Mouse (Mus musculus): ENCODE measurements around the gene Cd9. TPM values are rescaled to one million over a fixed set of nuclear protein-coding genes. Genes with fewer than 3 reads are reported as not detected.

The Cd9 gene
- total RNA-seq, 4 experiments from 2014 or later: 39.4 to 57.8 (median 46.4) TPM

DNA sequence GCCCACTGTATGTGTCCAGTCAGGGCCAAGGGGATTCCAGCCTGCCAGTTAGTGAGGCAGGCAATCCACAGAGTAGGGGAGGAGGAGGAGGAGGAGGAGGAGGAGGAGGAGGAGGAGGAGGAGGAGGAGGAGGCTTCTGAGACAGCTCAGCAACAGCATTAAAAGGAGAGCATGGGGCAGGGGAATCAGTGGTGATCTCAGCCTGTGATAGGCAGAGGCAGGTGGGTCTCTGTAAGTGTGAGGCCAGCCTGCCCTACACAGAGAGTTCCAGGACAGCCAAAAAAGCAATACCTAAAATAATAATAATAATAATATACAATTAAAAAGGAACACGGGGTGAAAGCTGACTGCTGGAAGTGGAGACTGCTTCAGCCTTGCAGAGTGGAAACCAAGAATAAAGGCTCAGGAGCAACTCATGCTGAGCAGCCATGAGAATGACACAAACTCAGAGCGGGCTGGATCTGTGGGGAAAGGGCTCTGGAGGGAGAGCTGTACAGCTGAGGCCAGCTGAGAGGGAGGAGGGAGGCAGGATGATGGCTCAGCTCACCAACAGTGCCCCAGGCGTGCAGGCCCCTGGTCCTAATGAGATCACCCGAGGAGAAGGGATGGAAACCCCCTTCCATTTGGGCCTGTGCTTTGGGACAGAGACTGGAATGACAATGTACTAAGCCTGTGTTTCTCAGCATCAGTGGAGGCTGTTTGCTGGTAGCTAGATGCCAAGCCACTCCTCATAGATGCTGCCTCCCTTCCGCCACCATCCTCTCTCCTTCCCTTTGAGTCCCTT lies 59.7 kb downstream of the Cd9 start:
- DNase-seq (ENCODE audit: low spot score): no peak

- DNase-seq (ENCODE audit: low spot score): no peak
Observed at GRCm38 (mm10) chr6:125433704-125434447, 60.7 kb downstream of the Cd9 start.

DNA sequence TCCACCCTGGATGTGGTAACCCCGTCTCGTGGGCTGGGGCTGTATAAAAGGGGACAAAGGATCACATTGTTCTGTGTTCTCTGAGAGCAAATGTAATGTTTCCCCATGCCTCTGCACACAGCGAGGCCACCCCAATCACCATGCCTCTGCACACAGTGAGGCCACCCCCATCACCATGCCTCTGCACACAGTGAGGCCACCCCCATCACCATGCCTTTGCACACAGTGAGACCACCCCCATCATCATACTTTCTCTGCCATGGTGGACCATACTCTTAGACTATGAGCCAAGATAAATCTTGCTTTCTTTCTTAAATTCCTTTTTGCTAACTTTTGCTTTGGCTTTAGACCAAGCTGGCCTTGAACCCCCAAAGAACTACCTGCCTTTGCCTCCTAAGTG lies 61.3 kb downstream of the Cd9 start:
- DNase-seq (ENCODE audit: low spot score): no peak

GRCm38 (mm10) chr6:125432522-125432921 lies 62.1 kb downstream of the Cd9 start:
- no peak for DNase-seq (ENCODE audit: low spot score)

GRCm38 (mm10) chr6:125430982-125431381 lies 63.6 kb downstream of the Cd9 start:
- no peak for DNase-seq (ENCODE audit: low spot score)

DNA sequence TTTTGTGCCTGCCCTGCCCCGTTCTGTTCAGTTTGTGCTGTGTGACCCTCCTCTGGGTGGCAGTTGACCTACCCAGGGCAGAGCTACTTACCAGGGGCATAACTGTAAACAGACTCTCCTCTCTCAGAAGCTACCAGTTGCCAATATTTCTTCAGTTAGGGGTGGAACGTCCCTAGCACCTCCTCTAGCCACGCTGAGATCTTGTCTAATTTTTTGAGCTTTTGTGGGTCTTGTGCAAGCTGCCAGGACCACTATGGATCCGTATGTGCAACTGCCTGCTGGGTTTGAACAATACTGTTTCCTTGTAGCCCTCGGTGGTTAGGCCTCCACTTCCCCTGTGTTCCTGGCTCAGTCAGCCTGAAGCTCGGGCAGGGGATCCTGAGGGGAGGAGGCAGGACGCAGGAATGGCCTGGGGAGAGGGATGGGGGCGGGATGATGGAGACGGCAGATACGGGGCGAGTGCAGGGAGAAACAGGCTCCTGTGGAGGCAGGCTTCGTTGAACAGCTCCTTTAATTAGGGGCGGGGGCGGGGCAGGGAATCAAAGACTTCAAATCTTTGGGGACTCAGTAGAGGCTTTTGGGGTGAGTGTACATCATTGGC lies 64.1 kb downstream of the Cd9 start:
- DNase-seq (ENCODE audit: low spot score): no peak

GRCm38 (mm10) chr6:125429741-125430140 lies 64.8 kb downstream of the Cd9 start:
- no peak for DNase-seq (ENCODE audit: low spot score)

- peak; percentile 83 for DNase-seq (ENCODE audit: low spot score)
Observed at GRCm38 (mm10) chr6:125426383-125427360, 67.9 kb downstream of the Cd9 start.

DNA sequence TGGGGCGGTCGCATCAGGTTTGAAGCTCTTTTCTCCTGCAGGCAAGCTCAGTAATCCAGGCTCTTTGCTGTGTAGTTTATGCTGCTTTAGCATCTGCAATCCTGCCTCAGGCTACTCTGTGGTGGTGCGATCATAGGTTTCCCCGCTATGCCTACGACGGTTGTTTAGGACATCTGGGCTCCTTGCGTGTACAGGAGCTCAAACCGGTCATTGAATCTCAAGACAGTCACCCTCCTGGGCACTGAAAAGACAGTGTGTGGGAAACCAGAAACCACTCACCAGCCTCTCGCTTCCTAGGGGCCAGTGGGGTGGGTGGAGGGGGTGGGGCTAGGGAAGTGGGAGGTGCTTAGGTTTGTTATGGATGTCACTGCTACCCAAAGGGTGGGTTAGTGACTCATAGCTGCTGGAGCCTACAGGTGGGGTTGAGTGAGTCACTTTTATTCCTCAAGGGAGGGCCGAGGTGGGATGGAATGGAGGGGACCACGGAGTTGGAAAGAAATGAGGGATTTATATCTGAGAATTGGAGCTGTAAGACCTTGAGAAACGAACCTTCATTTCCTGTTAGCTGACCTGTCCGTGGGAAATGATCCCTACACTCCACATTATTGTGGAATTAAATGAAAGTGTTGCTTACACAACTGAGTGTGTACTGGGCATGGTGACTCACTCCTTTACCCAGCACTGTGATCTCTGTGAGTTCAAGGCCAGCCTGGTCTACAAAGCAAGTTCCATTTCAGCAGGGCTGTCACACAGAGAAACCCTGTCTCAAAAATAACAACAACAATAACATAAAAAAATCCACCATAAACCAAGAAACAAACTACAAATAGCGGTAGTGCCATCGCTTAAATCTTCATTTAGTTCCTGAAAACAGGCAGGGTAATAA lies 69.1 kb downstream of the Cd9 start:
- no peak for DNase-seq (ENCODE audit: low spot score)

DNA sequence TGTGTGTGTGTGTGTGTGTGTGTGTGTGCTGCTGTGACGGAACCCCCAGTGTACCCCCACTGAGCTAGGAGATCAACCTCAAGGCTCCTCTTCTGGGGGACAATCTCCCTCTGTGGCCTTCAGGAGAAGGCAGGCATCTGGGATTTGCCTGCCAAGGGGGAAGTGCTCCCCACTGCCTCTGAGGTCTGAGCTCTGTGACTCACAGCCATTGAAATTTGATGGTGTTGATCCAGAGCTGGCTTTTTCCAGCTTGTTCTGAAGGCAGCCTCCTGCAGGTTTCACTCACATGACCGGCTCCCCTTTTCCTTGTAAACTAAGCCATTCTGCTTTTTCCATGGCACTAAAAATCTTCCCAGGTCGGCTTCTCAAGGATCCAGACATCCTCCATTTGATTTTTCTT lies 70.4 kb downstream of the Cd9 start:
- DNase-seq (ENCODE audit: low spot score): no peak

GRCm38 (mm10) chr6:125423507-125423906 lies 71.1 kb downstream of the Cd9 start:
- no peak for DNase-seq (ENCODE audit: low spot score)

- no peak for DNase-seq (ENCODE audit: low spot score)
Observed at GRCm38 (mm10) chr6:125423099-125423498, 71.5 kb downstream of the Cd9 start.

- no peak for DNase-seq (ENCODE audit: low spot score)
Observed at GRCm38 (mm10) chr6:125422051-125422822, 72.4 kb downstream of the Cd9 start.

DNA sequence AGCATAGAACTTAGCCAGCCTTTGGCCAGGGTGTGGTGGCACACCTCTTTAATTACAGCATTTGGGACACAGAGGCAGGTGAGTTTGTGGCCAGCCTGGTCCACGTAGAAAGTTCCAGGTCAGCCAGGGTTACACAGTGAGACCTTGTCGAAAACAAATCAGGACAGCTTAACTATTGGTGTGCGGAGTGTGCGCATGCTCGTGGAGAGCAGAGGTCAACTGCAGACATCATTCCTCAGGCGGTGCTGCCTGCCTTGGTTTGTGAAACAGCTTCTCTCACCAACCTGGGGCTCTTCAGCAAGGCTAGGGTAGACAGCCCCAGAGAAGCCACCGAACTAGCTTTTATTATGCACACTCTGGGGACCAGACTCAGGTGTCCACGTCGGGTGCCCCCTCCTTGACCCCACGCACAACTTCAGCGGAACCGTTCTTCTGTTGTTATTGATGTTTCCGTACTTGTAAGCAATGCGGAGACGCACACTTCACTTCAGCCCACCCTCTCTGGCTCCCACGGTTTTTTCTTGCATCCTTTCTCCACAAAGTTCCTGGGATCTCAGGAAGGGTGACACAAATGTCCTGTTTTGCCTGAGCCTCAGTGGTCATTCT lies 74.0 kb downstream of the Cd9 start:
- DNase-seq (ENCODE audit: low spot score): no peak

DNA sequence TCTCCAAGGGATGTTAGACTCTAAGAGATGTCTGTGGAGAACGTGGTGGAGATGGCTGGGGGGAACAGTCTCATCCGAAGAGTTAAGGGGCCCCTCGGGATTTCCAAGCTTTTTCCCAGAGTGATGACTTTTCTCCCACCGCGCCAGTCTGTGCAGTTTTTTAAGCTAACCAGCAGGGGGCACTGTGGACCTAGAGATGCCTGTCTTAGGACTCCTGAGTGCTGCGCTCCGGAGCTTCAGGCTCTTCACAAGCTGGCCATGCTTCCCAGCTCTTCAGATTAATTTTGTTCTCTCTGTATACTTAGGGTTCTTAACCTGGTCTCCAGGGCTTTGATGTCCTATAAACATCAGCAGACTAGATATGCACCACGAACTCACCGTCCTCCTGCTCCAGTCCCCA lies 75.8 kb downstream of the Cd9 start:
- peak; percentile 82 for DNase-seq (ENCODE audit: low spot score)

DNA sequence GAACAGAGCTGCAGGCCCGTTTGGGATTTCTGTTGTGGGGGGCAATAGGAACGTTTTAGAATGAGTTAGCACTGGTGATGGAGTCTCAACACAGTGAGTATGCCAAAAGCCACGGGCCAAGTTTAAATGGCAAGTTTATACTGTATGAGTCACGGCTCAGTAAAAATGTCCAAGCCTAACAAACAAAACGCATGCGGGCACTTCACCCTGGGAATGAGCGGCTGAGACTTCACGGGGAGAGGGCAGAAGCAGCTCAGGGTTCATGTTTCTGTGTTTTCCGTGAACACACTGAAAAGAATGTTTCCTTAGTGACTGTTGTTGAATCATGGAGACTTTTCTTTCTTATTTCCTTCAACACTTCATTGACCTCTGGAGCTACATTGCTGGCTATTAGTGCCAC lies 81.3 kb downstream of the Cd9 start:
- no peak for DNase-seq (ENCODE audit: low spot score)

DNA sequence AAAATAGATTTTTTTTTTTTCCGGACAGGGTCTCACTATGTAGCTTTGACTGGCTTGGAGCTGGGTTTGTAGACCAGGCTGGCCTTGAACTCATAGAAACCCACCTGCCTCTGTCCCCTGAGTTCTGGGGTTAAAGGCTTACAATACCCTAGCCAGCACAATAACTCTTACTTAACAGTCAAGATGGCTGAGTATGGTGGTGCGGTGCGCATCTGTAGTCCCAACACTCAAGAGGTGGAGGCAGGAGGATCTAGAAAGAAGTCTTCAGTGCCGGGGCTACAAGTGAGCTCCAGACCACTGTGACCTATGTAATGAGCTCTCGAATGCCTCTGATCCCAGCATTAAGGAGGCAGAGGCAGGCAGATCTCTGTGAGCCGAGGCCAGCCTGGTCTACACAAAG lies 82.9 kb downstream of the Cd9 start:
- no peak for DNase-seq (ENCODE audit: low spot score)

- no peak for DNase-seq (ENCODE audit: low spot score)
Observed at GRCm38 (mm10) chr6:125410995-125411547, 83.5 kb downstream of the Cd9 start.

- DNase-seq (ENCODE audit: low spot score): no peak
Observed at GRCm38 (mm10) chr6:125410551-125410950, 84.0 kb downstream of the Cd9 start.

Measured in heart, adult 8-10 months (tissue).